8 mouse cellular contexts compared by ENCODE assay signal in the genomic region with DNA sequence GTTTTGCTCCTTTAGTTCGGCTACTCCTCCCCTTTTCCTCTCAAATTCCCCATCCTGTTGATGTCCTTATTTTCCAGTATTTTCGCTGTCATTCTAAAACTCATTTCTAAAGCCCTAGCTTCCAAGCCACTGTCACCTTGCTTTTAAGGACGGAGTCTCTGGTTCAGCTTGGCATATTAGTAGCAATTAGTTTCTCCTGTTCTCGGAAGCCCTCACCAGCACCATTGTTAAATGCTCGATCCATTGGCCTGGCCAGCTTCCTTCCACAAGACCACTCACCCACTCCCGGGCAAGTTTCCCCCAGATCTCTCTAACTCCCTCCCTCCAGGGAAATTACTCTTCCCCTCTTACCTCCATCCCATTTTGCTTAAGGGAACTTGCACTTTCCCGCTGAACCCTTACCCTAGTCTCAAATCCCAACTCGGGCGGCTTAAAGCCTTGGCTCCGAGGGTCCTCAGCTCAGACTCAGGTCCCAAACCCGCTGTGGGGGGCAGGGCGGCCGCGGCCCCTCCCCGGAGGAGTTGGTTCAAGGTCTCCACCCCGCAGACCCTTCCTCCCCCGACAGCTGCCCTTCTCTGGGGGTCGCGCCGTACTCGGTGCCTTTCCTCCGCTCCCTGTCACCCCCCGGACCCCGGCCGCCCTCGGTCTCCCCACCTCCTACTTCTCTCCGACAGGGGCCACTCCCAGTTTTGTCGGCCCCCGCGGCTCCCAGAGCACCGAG. TPM values are rescaled to one million over a fixed set of nuclear protein-coding genes. Genes with fewer than 3 reads are reported as not detected.
A peak's percentile ranks its signal among the peaks of the same experiment; 100 is the strongest.
DNase-seq lines count a peak whose midpoint lies in the region; ATAC-seq lines count a peak whose summit lies in the region.

No protein-coding gene starts in this region.

- peaks cover 19% of the 10 kb centered on the region for H3K4me1 ChIP-seq in midbrain, embryonic 15.5 days

- H3K36me3 ChIP-seq in midbrain, embryonic 15.5 days (replicated peaks) = no peaks in the 10 kb centered on the region

- peak overlapping the region; percentile 72 for H3K9ac ChIP-seq in midbrain, embryonic 15.5 days

- peak overlapping the region; percentile 84 for H3K4me3 ChIP-seq in midbrain, embryonic 15.5 days

- ATAC-seq in midbrain, embryonic 15.5 days (replicated peaks) = no peak

- H3K9me3 ChIP-seq in midbrain, embryonic 15.5 days = no peaks in the 10 kb centered on the region

- no peaks in the 10 kb centered on the region for H3K27me3 ChIP-seq in midbrain, embryonic 15.5 days (replicated peaks)

- H3K27ac ChIP-seq in midbrain, embryonic 15.5 days = peak overlapping the region; percentile 89

- DNase-seq in adrenal gland, adult (ENCODE audit: inconsistent age in 2 of 2, low spot score in 1 of 2) = peak; percentile 59 to 75
- no peak for DNase-seq in adrenal gland, adult 2 months
- peak; percentile 2 to 16 for DNase-seq in CD8-positive naive resting alpha-beta T cell, adult 2 months (ENCODE audit: low read depth in 2 of 2, low spot score in 2 of 2)
- peak; percentile 59 to 62 for DNase-seq in cerebellum, postnatal 14 days
- DNase-seq in heart, adult 9 months (ENCODE audit: low spot score in 2 of 2) = peak; percentile 27 to 31
- peak; percentile 25 to 44 for DNase-seq in layer of hippocampus, postnatal 10 days (ENCODE audit: low spot score in 2 of 2)
- peak; percentile 42 for DNase-seq in yolk sac, embryonic 10.5 days (ENCODE audit: low spot score)

- H3K4me2 ChIP-seq in midbrain, embryonic 15.5 days = peak overlapping the region; percentile 85

- WGBS in midbrain, embryonic 15.5 days = under 1% methylated on average over 31 of the region's 31 CpGs

RNA-seq across cellular contexts. Expression of gene Numb, which starts 0.9 kb away (rescaled TPM):
- total RNA-seq in adrenal gland, adult 2 months (2021) = 10 to 100 TPM; 49.9 to 53.8 TPM
- polyA plus RNA-seq in adrenal gland, adult 2 months (2012; rRNA removed) = 68.9 and 69.9 TPM in 2 replicates
- 10 to 100 TPM; 21.4 to 23.6 TPM for total RNA-seq in layer of hippocampus, postnatal 10 days (2021)
- 16.0 and 17.5 TPM in 2 replicates for polyA plus RNA-seq in midbrain, embryonic 15.5 days (2015; fragmentation: Nextera tagmentation; extraction: Ambion mirVana)

RNA-seq across cellular contexts. Expression of gene Riox1, which starts 29.5 kb away (rescaled TPM):
- total RNA-seq in adrenal gland, adult 2 months (2021) = 10 to 100 TPM; 11.9 to 12.4 TPM
- polyA plus RNA-seq in adrenal gland, adult 2 months (2012; rRNA removed) = 27.4 and 34.8 TPM in 2 replicates
- total RNA-seq in layer of hippocampus, postnatal 10 days (2021) = 10 to 100 TPM; 14.3 to 16.4 TPM
- polyA plus RNA-seq in midbrain, embryonic 15.5 days (2015; fragmentation: Nextera tagmentation; extraction: Ambion mirVana) = 10.6 and 12.7 TPM in 2 replicates
